Mouse (Mus musculus) bone marrow macrophage, adult 2 months (primary cell): Measurements from ENCODE around the gene Tceal1.
"Not testable (repeated sequence)": the region's sequence is repeated elsewhere in the genome, so short reads cannot be mapped to it uniquely, and the experiment has no call there.

Experiments used
- CTCF ChIP-seq: IDR thresholded peaks from 2 replicates; pipeline ENCODE4 v1.5.1; 2012; ENCODE audit warnings: low read depth, mild to moderate bottlenecking, low read length, moderate library complexity
- POLR2A ChIP-seq: IDR thresholded peaks from 2 replicates; pipeline ENCODE4 v1.6.1; 2012; ENCODE audit warnings: mild to moderate bottlenecking, low read depth, low read length, borderline replicate concordance

DNA sequence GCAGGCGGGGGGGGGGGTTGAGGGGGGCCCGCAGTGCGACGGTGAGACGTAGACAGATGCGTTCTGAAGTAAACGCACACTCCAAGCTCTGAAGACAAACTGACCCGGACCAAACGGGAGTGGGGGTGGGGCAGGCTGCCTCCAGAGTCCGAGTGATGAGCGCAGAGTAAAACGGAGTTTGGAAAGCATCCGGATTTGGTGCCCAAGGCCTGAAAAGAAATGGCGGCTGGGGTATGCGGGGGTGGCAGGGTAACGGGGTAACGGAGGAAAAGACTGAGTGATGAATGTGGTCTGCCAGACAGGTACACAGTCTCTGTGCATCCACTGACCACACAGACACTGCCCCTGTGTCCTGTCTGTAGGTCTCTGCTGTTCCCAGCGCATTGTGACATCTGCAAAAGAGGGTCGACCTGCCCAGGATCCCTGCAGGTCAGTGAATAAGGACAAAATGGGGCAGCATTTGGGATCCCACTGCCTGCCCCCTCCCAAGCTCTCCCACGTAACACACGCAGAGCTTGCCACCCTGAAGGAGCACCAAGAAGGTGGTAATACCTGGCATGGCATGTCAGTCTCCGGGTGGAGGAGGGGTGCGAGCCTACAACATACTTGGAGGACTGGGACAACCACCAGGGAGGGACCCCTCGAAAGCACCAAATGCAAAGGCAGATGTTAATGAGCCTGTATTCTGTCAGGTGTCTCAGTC, 40.9 kb upstream of the Tceal1 start:
- not testable (repeated sequence) for TF ChIP-seq CTCF, POLR2A
